Mouse (Mus musculus) ovary, adult 18-20 months (tissue): ENCODE results near the gene Cplx2.

Experiments
- DNase-seq: peaks from one replicate; pipeline ENCODE4 v3.0.0; 2022; ENCODE audit warnings: low spot score, mixed read lengths

Gene Cplx2

DNA sequence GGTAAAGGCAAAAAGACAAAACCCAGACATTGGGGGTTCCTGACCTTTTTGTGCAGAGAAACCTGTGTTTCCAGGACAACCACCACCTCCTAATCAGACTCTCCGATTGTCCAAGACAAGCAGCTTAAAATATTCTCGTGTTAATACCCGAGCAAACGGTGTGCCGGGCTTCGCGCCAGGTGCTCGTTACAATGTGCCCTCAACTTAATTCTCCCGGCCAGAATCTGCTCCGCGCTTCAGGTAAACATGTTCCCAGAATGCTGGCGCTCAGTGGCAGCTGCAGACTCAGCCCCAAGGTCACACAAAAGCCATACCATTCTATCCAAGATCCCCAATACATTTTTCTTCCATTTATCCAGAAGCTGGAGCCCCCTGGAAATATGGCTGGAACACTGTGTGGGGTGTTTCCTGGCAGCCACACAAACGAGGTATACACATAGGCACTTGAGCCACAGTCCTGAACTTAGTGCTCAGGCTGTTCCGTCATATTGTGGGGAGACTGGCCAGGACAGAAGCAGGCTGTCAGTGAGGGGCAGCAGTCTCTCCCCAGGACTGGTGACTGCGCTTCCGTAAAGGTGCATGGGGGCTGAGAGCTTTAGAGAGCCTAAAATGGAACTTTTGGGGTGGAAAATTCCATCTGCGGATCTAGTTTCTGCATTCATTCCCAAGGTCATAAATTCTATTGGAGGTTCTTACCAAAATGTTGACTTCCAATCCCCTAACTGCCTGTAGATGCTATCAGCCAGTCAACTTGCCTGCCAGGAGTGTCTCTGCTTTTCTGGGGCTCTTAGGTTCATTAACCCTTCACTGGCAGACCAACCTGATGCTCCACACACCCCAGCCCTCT lies 32.3 kb downstream of the Cplx2 start:
- DNase-seq = no peak

DNA sequence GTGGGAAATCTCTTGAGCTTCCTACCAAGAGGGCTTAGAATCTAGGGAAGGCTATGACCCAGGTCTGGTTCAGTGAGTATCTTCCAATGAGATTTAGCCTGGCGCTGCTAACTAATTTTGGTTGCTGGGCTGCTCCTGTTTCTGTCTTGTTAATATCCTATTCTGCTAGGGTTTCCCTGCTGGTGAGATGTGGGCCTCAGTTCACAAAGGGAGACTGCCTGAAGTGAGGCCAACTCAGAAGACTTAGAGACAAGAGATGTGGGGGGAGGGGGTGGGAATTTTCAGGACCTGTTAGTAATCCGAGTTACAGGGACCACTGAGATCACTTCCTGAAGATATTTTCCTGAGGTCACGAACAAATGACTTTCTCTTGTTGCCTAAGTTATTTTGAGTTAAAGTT lies 33.1 kb downstream of the Cplx2 start:
- no peak for DNase-seq

DNA sequence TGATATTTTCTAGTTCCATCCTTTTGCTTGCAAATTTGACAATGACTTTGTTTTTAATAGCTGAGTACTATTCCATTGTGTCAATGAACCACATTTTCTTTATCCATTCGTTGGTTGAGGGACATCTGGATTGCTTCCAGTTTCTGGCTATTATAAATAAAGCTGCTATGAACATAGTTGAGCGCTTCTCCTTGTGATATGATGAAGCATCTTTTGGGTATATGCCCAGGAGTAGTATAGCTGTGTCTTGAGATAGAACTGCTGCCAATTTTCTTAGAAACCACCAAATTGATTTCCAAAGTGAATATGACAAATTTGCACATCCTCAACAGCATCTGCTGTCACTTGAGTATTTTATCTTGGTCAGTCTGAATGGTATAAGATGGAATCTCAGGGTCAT lies 34.7 kb downstream of the Cplx2 start:
- no peak for DNase-seq

DNA sequence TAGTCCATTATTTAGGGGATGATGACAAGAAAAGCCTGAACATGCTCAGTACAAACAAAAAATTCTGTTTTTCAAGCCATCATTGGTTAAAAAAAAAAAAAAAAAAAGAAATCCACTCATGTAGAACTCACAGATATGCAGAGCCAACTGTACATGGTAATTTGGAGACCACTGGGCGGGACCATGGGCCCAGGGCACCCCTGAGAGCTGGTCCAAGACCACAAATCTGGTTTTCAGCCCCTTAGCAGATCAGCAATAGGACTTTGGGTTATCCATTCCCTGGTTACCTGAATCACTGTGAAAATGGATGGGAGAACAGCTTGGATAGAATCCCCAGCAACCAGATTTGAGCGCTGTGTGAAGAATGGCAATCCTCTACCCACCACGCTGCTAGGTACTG lies 40.5 kb downstream of the Cplx2 start:
- no peak for DNase-seq

DNA sequence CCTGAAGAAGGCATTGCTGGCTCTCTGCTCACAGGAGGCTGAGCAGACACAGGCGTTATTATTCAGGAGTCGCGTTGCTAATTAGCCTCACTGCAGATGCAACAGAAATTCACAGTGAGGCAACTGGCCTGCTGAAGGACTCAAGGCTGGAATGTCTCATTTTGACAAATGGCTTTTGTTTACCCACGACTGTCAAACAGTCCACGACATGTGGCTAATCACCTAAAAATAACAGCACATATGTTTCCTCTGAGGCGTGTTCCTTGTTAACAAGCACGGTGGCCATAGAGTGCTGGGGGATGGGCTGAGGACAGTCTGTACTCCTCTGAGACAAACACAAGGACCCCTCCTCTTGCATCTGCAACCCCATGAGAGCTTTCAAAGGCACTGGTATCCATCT lies 41.1 kb downstream of the Cplx2 start:
- DNase-seq = no peak

DNA sequence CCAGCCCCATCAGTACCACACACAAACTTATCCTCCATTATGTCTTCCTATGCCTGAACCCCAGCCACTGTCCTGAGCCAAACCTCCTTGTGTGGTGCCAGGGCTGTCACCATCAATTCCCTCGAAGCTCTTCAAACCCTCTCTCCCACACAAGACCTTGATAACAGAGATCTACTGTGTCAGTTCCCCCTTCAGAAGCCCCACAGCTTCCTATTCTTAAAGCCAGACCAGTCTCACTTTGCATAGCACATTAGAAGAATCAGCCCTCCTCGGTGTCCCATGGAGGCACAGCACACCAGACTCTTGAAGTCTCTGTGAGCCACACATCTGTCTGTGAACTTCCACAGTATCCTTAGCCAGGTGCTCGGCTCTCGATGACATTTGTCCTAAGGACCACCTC lies 41.6 kb downstream of the Cplx2 start:
- no peak for DNase-seq

DNA sequence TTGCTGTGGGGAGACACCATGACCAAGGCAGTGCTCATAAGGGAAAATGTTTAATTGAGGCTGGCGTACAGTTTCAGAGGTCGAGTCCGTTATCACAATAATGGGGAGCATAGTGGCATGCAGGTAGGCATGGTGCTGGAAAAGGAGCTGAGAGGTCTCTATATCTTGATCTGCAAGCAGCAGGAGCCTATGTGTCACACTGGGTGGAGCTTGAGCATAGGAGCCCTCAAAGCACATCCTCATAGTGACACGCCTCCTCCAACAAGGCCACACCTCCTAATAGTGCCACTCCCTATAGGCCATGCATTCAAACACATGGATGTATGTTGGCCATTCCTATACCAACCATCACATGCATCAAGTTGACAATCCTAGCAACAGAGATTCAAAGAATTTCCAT lies 43.9 kb downstream of the Cplx2 start:
- DNase-seq = no peak

DNA sequence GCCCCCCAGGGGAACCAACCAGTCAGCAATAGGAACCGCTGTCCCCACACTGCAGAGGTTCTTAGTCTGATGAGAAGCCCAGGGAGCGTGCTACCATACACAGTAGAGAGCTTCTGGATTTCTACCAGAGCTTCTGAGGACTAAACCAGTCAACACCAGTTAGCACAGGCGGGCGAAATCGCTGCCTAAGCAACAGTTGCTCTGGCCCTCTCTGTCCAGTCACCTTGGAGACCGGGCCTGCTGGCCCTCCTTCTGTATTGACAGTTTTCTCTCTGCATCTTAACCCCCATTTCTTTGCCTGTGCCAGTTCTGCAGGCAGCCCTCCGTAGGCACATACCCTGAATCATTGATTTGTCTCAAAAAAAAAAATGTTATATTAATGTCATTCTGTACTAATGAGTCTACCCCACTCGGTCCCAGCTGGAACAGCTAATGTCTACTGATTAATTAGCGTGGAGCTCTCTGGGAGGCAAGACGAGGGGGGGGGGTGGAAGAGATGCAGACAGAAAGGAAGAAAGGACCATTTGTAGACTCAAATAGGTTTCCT lies 47.7 kb downstream of the Cplx2 start:
- no peak for DNase-seq

DNA sequence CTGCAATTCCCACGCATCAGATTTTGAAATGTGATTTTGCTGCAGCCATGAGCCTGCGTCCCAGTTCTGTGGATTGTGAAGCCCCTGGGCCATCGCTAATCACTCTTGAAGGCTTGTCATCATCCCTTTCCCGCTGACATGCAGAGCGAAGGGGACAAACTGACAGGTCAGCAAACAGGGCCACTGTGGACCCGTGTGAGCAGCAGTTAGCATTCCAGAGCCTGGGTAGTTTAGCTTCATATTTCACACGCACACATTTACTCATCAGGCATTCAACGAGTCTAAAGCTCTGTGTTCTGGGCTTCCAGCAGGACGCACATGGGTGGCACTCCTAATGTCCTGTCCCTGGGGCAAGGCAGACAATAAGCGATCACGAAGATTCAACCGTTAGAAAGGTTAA lies 49.1 kb downstream of the Cplx2 start:
- no peak for DNase-seq

DNA sequence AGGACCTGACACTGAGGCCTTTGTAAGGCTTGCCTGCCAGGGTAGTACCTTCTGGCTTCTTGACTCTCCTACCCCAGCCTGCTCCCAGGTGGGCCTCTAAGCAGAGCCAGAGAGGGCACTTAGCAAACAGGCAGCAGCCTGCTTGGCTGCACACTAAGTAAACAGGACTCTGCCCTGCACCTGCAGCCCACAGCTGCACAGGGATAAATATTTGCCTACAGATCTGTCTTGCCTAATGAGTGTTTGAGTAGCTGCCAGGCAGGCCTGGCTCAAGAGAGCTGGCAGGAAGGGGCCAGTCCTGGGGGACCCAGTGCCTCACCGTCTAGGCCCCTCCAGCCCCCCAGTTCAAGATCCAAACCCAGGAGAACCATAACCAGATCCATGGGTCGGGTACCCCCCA lies 54.1 kb downstream of the Cplx2 start:
- peak; percentile 17 for DNase-seq

DNA sequence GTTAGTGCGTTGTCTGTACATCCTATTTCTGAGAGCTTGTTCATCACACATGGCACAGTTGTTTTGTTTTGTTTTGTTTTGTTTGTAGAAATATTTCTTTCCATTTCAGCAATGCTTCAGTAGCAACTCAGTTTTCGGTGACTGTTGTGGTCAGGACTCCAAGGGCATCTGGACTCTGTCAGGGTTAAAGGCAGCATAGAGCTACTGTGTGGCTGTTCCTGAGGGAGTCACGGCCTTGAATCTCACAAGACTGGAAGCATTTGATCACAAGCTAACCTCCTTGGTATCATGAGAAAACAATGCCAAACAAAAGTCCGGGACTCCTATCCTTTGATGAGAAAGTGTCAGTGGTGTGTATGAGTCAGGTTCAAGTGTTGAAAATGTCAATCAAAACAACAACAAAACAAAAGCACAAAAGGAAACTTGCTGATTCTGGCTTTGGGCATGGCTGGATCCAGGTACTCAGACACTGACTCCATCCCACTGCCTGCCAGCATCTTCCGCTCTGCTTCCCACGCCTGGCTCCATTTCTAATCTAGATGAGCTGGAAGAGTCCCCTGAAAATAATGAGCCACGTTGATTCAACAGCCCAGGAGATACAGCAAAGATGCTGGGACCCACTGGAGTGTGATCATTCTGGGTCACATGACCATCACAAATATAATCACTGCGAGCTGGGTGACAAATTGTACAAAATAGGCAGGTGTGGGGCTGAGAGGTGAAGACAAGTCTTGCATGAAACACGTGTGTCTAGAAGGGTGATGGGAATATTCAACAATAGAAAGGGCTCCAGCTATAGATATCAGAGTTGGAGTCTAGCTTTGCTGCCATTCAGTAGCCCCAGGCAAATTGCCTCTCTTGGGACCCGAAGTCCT lies 55.9 kb downstream of the Cplx2 start:
- peak; percentile 38 for DNase-seq

DNA sequence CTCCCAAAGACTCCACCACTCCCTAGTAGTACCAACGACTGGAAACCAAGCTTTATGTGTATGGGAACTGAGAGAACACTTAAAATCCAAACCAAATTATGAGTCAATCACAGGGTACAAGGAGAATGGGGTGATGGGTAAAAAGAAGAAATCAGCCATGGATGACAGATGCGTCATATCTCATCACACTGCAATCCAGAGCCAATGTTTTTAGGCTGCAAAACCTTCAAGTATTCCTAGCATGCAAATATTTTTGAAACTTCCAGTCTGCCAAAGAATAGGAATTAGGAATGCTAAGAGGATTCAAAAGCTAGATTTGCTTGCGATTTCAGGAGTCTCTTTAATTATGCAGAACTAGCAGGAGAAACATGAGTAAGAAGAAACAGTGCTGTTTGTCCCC lies 57.6 kb downstream of the Cplx2 start:
- DNase-seq = no peak

DNA sequence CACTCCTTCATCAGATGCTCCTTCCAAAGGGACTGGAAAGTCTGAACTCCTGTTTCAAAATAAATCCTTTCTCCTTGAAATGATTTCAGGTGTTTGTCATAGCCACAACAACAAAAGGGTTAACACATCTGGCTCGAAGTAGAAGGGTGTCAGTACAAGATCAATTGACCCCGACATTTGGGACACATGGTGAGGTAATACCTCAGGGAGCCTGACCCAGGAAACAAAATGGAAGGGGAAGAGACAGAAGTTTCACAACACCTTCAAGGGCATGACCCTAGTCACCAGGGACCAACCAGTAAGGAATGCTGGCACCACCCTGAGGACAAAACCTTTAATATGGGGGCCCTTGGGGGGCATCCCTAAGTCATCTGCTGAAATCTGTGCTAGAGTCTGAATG lies 58.9 kb downstream of the Cplx2 start:
- no peak for DNase-seq

DNA sequence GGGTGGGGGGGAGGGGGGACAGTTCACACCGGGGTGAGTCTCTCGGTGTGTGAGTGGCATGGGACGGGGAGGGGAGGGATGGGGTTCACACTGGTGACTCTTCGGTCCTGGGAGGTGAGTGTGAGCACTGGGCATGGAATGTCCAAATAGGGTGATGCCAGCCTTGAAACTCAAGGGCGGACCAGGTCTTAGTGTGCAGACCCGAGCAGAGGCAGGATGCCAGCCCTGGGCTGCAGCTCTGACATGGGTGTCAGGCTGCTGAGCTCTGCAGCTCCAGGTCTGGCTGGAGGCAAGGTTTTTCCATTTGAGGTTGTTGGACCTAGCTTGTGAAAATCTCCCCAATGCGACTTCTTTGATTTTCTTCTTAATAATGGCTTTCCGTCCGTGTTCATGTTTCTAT lies 60.0 kb downstream of the Cplx2 start:
- no peak for DNase-seq
